Mouse (Mus musculus): ENCODE results near the gene Arfgef3. TPM values are rescaled to one million over a fixed set of nuclear protein-coding genes. Genes with fewer than 3 reads are reported as not detected.
"Not testable (repeated sequence)": the region's sequence is repeated elsewhere in the genome, so short reads cannot be mapped to it uniquely, and the experiment has no call there.

The Arfgef3 gene
- polyA plus RNA-seq, 1 experiment from 2014 or later = 1.8 TPM

DNA sequence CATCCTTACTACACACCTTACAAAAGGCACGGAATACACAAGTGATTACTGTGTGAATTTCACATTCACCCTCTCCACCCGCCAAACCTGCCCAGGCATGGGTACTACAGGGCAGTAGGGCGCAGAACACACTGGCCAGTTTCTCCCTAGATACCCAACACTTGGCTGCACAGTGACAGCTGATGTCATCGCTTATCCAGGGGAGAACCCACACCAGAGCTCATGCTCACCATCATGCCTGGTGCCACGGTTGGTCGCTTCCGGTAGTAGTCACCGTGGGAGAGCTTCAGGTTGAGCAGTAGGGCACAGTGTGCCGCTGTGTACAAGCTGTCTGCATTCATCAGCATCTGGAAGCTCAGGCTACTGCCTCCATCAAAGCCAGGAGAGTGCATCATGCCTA, 108.3 kb downstream of the Arfgef3 start:
- no peaks in the 10 kb centered on the region for H3K4me1 ChIP-seq (ENCODE audit: control insufficient read depth, insufficient read depth, low read length)
- H3K27me3 ChIP-seq (ENCODE audit: control insufficient read depth, insufficient read depth, low read length) = no peaks in the 10 kb centered on the region
- no peaks in the 10 kb centered on the region for H3K9me3 ChIP-seq (ENCODE audit: control insufficient read depth, low read length)
- H3K4me2 ChIP-seq (replicated peaks; ENCODE audit: low read depth, low read length) = no peak overlapping the region
- H3K9ac ChIP-seq (ENCODE audit: low read depth, low read length) = no peak overlapping the region
- no peak overlapping the region for H3K4me3 ChIP-seq (ENCODE audit: low read length)
- no peak overlapping the region for H3K27ac ChIP-seq (ENCODE audit: low read depth, low read length)
- WGBS = 87% methylated on average over 9 of the region's 9 CpGs
- no peak for ATAC-seq (ENCODE audit: low FRiP score, low TSS enrichment)
- H3K36me3 ChIP-seq (ENCODE audit: control insufficient read depth, insufficient read depth, low read length) = no peaks in the 10 kb centered on the region

DNA sequence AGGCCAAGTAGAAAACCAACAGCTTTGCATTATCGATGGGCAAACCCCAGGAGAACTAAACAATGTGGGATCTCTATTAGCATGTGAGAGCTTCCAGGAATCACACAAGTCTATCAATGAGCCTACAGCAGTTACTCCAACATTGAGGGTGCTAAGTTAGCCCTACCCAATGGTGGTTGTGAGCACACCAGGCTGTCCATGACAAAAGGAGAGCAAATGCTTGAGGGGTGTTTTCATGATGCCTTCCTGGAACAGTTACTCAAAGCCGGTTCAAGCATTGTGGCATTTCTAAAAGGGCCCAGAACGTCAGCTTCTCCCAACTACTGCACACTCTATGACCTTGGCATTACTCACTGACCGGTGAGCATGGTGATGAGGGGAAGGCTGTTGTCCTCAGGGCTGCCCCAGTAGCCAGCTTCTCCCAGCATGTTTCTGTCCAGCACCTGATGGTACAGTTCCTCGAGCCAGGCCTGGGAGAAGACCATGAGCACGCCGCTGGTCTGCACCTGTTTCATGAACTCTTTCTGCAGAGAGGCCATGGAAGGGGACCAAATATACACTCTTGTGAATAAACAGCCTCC, 109.3 kb downstream of the Arfgef3 start:
- H3K9ac ChIP-seq (ENCODE audit: low read depth, low read length) = no peak overlapping the region
- no peaks in the 10 kb centered on the region for H3K9me3 ChIP-seq (ENCODE audit: control insufficient read depth, low read length)
- no peaks in the 10 kb centered on the region for H3K27me3 ChIP-seq (ENCODE audit: control insufficient read depth, insufficient read depth, low read length)
- H3K27ac ChIP-seq (ENCODE audit: low read depth, low read length) = no peak overlapping the region
- 77% methylated on average over 7 of the region's 7 CpGs for WGBS
- H3K36me3 ChIP-seq (ENCODE audit: control insufficient read depth, insufficient read depth, low read length) = no peaks in the 10 kb centered on the region
- no peak overlapping the region for H3K4me3 ChIP-seq (ENCODE audit: low read length)
- ATAC-seq (ENCODE audit: low FRiP score, low TSS enrichment) = no peak
- no peaks in the 10 kb centered on the region for H3K4me1 ChIP-seq (ENCODE audit: control insufficient read depth, insufficient read depth, low read length)
- no peak overlapping the region for H3K4me2 ChIP-seq (replicated peaks; ENCODE audit: low read depth, low read length)

DNA sequence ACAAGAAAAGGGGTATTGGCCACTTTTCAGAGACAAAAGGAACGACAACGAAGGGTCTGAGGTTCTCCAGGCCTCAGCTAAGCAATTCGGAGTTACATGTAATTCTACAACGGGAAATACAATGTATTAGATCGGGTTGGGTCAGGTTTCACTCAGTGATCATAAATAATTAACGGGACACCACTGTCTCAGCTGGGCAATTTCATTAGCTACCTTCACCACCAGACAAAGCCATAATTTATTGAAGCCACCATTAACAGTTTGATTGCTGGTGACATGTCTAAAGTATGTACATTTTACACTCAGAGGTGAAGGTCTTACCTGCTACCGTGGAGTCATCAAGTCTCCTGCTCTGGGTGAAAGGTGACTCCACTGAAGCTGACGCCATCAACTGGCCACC, 113.3 kb downstream of the Arfgef3 start:
- Histone ChIP-seq H3K4me3 (ENCODE audit: low read length) (no peak overlapping the region), H3K36me3 (ENCODE audit: control insufficient read depth, insufficient read depth, low read length) (no peaks in the 10 kb centered on the region), H3K9me3 (ENCODE audit: control insufficient read depth, low read length) (no peaks in the 10 kb centered on the region), H3K27ac (ENCODE audit: low read depth, low read length) (no peak overlapping the region), H3K27me3 (ENCODE audit: control insufficient read depth, insufficient read depth, low read length) (no peaks in the 10 kb centered on the region), H3K9ac (ENCODE audit: low read depth, low read length) (no peak overlapping the region), H3K4me1 (ENCODE audit: control insufficient read depth, insufficient read depth, low read length) (no peaks in the 10 kb centered on the region), H3K4me2 (replicated peaks; ENCODE audit: low read depth, low read length) (no peak overlapping the region)
- ATAC-seq (ENCODE audit: low FRiP score, low TSS enrichment) = no peak
- 59% methylated on average over 8 of the region's 8 CpGs for WGBS

DNA sequence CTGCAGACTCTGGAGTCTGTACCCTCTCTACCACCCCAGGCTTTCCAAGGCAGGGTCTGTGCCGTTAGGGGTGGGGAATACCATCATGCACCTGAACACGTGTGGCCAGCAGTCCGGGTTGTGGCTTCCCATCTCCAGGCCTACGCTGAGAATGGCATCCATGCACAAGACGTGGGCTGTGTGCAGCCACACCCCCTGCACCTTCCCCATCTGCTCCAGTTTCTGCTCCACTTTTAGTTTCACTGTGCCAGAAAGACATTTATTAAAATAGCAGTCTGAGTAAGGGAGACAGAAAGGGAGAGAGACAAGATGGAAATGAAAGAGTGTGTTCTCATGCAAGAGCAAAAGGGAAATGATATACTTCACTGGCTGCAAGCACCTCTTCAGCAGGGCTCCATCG, 116.2 kb downstream of the Arfgef3 start:
- no peak overlapping the region for H3K9ac ChIP-seq (ENCODE audit: low read depth, low read length)
- H3K4me3 ChIP-seq (ENCODE audit: low read length) = no peak overlapping the region
- no peak overlapping the region for H3K4me2 ChIP-seq (replicated peaks; ENCODE audit: low read depth, low read length)
- no peaks in the 10 kb centered on the region for H3K4me1 ChIP-seq (ENCODE audit: control insufficient read depth, insufficient read depth, low read length)
- 92% methylated on average over 6 of the region's 6 CpGs for WGBS
- H3K27ac ChIP-seq (ENCODE audit: low read depth, low read length) = no peak overlapping the region
- no peak for ATAC-seq (ENCODE audit: low FRiP score, low TSS enrichment)
- no peaks in the 10 kb centered on the region for H3K9me3 ChIP-seq (ENCODE audit: control insufficient read depth, low read length)
- no peaks in the 10 kb centered on the region for H3K27me3 ChIP-seq (ENCODE audit: control insufficient read depth, insufficient read depth, low read length)
- H3K36me3 ChIP-seq (ENCODE audit: control insufficient read depth, insufficient read depth, low read length) = no peaks in the 10 kb centered on the region

DNA sequence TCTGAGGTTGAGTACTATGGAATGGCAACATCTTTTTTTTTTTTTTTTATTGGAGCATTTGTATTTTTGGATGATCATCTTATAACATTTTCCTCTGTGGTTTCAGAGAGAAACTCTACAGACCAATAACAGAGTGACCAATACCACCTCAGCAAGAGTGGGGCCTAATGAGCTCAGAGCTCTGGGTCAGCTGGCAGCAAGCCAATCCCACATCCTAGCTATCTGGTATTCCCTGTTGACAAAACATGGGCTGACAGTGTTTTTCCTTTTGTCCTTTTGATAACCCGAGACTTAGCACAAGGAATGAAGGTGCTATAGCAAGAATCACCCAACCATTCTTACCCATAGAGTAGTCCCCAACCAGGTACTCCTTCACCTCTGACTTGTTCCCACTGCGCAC, 131.0 kb downstream of the Arfgef3 start:
- H3K4me1 ChIP-seq (ENCODE audit: control insufficient read depth, insufficient read depth, low read length) = no peaks in the 10 kb centered on the region
- 76% methylated on average over 2 of the region's 2 CpGs for WGBS
- no peak for ATAC-seq (ENCODE audit: low FRiP score, low TSS enrichment)
- H3K4me3 ChIP-seq (ENCODE audit: low read length) = no peak overlapping the region
- no peak overlapping the region for H3K9ac ChIP-seq (ENCODE audit: low read depth, low read length)
- H3K27me3 ChIP-seq (ENCODE audit: control insufficient read depth, insufficient read depth, low read length) = no peaks in the 10 kb centered on the region
- H3K4me2 ChIP-seq (replicated peaks; ENCODE audit: low read depth, low read length) = no peak overlapping the region
- H3K27ac ChIP-seq (ENCODE audit: low read depth, low read length) = no peak overlapping the region
- H3K36me3 ChIP-seq (ENCODE audit: control insufficient read depth, insufficient read depth, low read length) = no peaks in the 10 kb centered on the region
- H3K9me3 ChIP-seq (ENCODE audit: control insufficient read depth, low read length) = no peaks in the 10 kb centered on the region

DNA sequence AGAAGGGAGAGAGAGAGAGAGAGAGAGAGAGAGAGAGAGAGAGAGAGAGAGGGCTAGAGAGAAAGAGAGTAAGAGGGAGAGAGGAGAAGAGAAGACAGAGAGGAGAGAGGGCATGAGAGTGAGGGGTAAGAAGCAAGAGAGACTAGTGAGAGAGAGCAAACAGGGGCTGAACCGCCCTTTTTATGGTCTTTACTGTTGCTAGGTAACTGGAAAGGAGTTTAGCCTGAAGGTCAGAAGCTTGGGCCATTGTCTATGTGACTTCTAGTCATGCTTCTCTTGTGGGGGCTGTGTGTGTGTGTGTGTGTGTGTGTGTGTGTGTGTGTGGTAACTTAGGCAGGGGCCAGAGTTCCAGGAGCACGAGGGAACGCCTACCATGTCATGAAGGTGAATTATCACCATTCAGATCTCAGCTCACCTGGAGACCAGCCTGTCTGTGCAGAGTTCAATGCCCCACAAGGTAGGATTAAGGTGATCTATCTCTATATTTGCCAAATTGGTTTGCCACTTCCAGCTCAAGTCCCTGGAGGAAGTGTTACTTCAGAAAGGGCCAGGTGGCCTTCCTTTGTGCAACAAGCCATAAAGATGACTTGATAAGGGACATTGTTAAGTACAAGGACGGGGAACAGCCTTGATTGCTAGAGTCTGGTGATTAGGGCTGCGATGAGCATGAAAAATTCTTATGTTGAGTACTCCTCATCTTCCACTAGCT, 138.8 kb downstream of the Arfgef3 start:
- not testable (repeated sequence) for ATAC-seq (ENCODE audit: low FRiP score, low TSS enrichment)

DNA sequence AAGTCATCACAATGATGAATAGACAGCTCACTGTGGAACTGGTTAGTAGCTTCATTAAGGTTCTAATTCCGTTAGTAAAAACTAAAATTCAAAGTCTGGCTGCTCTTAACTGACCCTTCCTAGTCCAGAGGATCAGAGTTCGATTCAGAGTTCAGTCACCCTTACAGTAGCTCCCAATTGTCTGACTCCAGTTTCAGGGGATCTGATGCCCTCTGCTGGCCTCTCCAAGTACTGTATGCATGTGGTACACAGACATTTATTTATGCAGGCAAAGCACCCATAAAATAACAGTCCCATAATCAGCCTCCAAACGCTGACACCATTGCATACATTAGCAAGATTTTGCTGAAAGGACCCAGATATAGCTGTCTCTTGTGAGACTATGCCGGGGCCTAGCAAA, 141.7 kb downstream of the Arfgef3 start:
- no peak overlapping the region for H3K9ac ChIP-seq (ENCODE audit: low read depth, low read length)
- no peaks in the 10 kb centered on the region for H3K9me3 ChIP-seq (ENCODE audit: control insufficient read depth, low read length)
- WGBS = 25% methylated on average over 4 of the region's 4 CpGs

More for the DNA sequence above, 138.8 kb downstream of the Arfgef3 start:
- H3K9me3 ChIP-seq (ENCODE audit: control insufficient read depth, low read length); H3K9ac ChIP-seq (ENCODE audit: low read depth, low read length); H3K27ac ChIP-seq (ENCODE audit: low read depth, low read length); H3K4me2 ChIP-seq (replicated peaks; ENCODE audit: low read depth, low read length); H3K27me3 ChIP-seq (ENCODE audit: control insufficient read depth, insufficient read depth, low read length); H3K36me3 ChIP-seq (ENCODE audit: control insufficient read depth, insufficient read depth, low read length); H3K4me1 ChIP-seq (ENCODE audit: control insufficient read depth, insufficient read depth, low read length); H3K4me3 ChIP-seq (ENCODE audit: low read length): not testable (repeated sequence)
- WGBS = 32% methylated on average over 5 of the region's 5 CpGs

DNA sequence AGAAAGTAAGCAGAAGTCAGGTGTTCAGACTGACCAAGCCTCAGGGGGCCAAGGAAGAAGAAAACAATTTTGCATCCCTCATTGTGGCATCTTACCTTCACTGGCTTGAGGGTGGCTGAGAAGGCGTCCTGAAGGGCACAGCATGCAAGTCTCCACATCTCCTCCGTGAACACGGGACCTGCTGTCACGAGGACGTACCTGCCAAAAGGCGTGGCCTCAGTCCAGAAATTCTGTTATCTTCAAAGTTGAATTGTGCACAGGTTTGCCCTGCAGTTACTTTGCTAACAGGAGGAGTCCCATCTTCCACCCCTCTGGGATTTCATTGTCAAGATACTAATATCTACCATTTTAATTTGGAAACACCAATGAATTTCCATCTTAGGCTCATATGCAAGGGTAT, 146.1 kb downstream of the Arfgef3 start:
- H3K27me3 ChIP-seq (ENCODE audit: control insufficient read depth, insufficient read depth, low read length) = no peaks in the 10 kb centered on the region
- no peak overlapping the region for H3K27ac ChIP-seq (ENCODE audit: low read depth, low read length)
- 90% methylated on average over 6 of the region's 6 CpGs for WGBS
- no peak for ATAC-seq (ENCODE audit: low FRiP score, low TSS enrichment)
- H3K4me1 ChIP-seq (ENCODE audit: control insufficient read depth, insufficient read depth, low read length) = no peaks in the 10 kb centered on the region
- H3K9ac ChIP-seq (ENCODE audit: low read depth, low read length) = no peak overlapping the region
- no peak overlapping the region for H3K4me3 ChIP-seq (ENCODE audit: low read length)
- no peak overlapping the region for H3K4me2 ChIP-seq (replicated peaks; ENCODE audit: low read depth, low read length)
- no peaks in the 10 kb centered on the region for H3K9me3 ChIP-seq (ENCODE audit: control insufficient read depth, low read length)
- no peaks in the 10 kb centered on the region for H3K36me3 ChIP-seq (ENCODE audit: control insufficient read depth, insufficient read depth, low read length)

More for the DNA sequence above, 141.7 kb downstream of the Arfgef3 start:
- no peaks in the 10 kb centered on the region for H3K4me1 ChIP-seq (ENCODE audit: control insufficient read depth, insufficient read depth, low read length)
- no peak overlapping the region for H3K27ac ChIP-seq (ENCODE audit: low read depth, low read length)
- no peaks in the 10 kb centered on the region for H3K36me3 ChIP-seq (ENCODE audit: control insufficient read depth, insufficient read depth, low read length)
- H3K4me3 ChIP-seq (ENCODE audit: low read length) = no peak overlapping the region
- no peak for ATAC-seq (ENCODE audit: low FRiP score, low TSS enrichment)
- no peaks in the 10 kb centered on the region for H3K27me3 ChIP-seq (ENCODE audit: control insufficient read depth, insufficient read depth, low read length)
- H3K4me2 ChIP-seq (replicated peaks; ENCODE audit: low read depth, low read length) = no peak overlapping the region

DNA sequence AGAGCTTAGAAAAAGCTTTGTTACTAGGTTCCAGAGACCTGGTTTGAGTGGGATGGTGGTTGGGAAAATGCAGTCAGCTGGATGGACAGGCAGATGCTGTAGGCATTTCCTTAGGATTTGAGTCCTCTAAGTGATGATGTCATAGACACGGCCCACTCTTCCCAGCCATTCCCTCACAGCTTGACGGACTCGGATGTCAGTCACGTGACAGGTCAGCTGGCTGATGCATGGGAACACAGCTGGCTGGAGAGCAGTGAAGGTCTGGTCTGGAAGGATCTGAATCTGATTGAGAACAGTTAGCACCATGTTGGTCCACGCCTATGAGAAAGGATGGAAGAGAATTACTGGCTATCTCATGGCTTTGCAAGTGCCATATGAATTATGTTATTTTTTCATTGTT, 154.3 kb downstream of the Arfgef3 start:
- no peak overlapping the region for H3K27ac ChIP-seq (ENCODE audit: low read depth, low read length)
- H3K9me3 ChIP-seq (ENCODE audit: control insufficient read depth, low read length) = no peaks in the 10 kb centered on the region
- H3K4me3 ChIP-seq (ENCODE audit: low read length) = no peak overlapping the region
- no peak overlapping the region for H3K9ac ChIP-seq (ENCODE audit: low read depth, low read length)
- H3K4me1 ChIP-seq (ENCODE audit: control insufficient read depth, insufficient read depth, low read length) = no peaks in the 10 kb centered on the region
- no peaks in the 10 kb centered on the region for H3K36me3 ChIP-seq (ENCODE audit: control insufficient read depth, insufficient read depth, low read length)
- 86% methylated on average over 5 of the region's 5 CpGs for WGBS
- H3K27me3 ChIP-seq (ENCODE audit: control insufficient read depth, insufficient read depth, low read length) = no peaks in the 10 kb centered on the region
- no peak overlapping the region for H3K4me2 ChIP-seq (replicated peaks; ENCODE audit: low read depth, low read length)
- ATAC-seq (ENCODE audit: low FRiP score, low TSS enrichment) = no peak
